9 mouse cellular contexts compared by ENCODE assay signal in genomic region chrX:48462297-48462696, GRCm38 (mm10). TPM values are rescaled to one million over a fixed set of nuclear protein-coding genes. Genes with fewer than 3 reads are reported as not detected.
A peak's percentile ranks its signal among the peaks of the same experiment; 100 is the strongest.
DNase-seq lines count a peak whose midpoint lies in the region; ATAC-seq lines count a peak whose summit lies in the region.
"Had no signal": no experiment of that assay in that cellular context is flagged by ENCODE, and none has a peak within 500 bp of the region (broad histone marks: within the 10 kb centered on the region; RNA-seq: fewer than 3 reads in every experiment).

No protein-coding gene starts in this region.

- peak overlapping the region; percentile 16 for H3K9ac ChIP-seq in heart, embryonic 14.5 days (ENCODE audit: low read length)
- no peak overlapping the region; the same call in 1 of the 2 replicates for H3K9ac ChIP-seq in hindbrain, embryonic 16.5 days (ENCODE audit: low read depth, low read length)
- 0 out of 2 replicates have a peak overlapping the region, but pooled peaks have one; percentile 35 for H3K9ac ChIP-seq in midbrain, embryonic 16.5 days (ENCODE audit: low read depth, low read length)

- intact Hi-C loops in heart, postnatal 36 days (cut with DNase I): loop anchor here (2.0 kb wide), 1 partner anchor 39 kb away; no protein-coding TSS in a partner anchor

- peaks cover 9% of the 10 kb centered on the region in 2 experiments; a peak in 3 of 4 replicates for H3K4me1 ChIP-seq in heart, embryonic 14.5 days (ENCODE audit: control insufficient read depth in 2 of 2, insufficient read depth in 2 of 2, low read length in 2 of 2)
- no peaks in the 10 kb centered on the region for H3K4me1 ChIP-seq in hindbrain, embryonic 16.5 days (ENCODE audit: control insufficient read depth, insufficient read depth, low read depth, low read length)
- no peaks in the 10 kb centered on the region for H3K4me1 ChIP-seq in midbrain, embryonic 16.5 days (ENCODE audit: control insufficient read depth, insufficient read depth, low read length)

- DNase-seq in heart, postnatal 36 days: no peak
- DNase-seq in spleen, postnatal 14 days (ENCODE audit: low spot score in 2 of 2): no peak
- no peak for DNase-seq in adrenal gland, postnatal 4 days (ENCODE audit: low spot score in 2 of 2)

- 27% methylated on average over 4 of the region's 4 CpGs for WGBS in heart, embryonic 14.5 days
- WGBS in hindbrain, embryonic 16.5 days: 38% methylated on average over 4 of the region's 4 CpGs
- 19% methylated on average over 4 of the region's 4 CpGs for WGBS in midbrain, embryonic 16.5 days

- no peak for ATAC-seq in heart, embryonic 14.5 days (ENCODE audit: insufficient number of reproducible peaks, insufficient read depth, low FRiP score, low read depth)
- ATAC-seq in common myeloid progenitor, adult 5-6 weeks (replicated peaks; ENCODE audit: low read depth, poor library complexity, severe bottlenecking): peak; percentile 50
- peak; percentile 53; the same call in 1 of the 2 replicates for ATAC-seq in hindbrain, embryonic 16.5 days
- peak; percentile 32; the same call in 1 of the 2 replicates for ATAC-seq in midbrain, embryonic 16.5 days
- ATAC-seq in monocyte, adult 5-6 weeks (replicated peaks; ENCODE audit: insufficient number of reproducible peaks, low FRiP score, low TSS enrichment, poor library complexity, severe bottlenecking): no peak

- peak overlapping the region; percentile 73 for H3K4me2 ChIP-seq in heart, embryonic 14.5 days (ENCODE audit: low read length)
- peak overlapping the region; percentile 84 for H3K4me2 ChIP-seq in hindbrain, embryonic 16.5 days (ENCODE audit: low read length)
- peak overlapping the region; percentile 53 for H3K4me2 ChIP-seq in midbrain, embryonic 16.5 days (ENCODE audit: low read length)

- H3K4me3 ChIP-seq in heart, embryonic 14.5 days (ENCODE audit: control insufficient read depth in 1 of 2, insufficient read depth in 1 of 2, low read depth in 1 of 2, low read length in 2 of 2): peak overlapping the region; percentile 32 to 61
- peak overlapping the region; percentile 43 for H3K4me3 ChIP-seq in hindbrain, embryonic 16.5 days (ENCODE audit: low read length)
- peak overlapping the region; percentile 32 for H3K4me3 ChIP-seq in midbrain, embryonic 16.5 days (ENCODE audit: low read depth, low read length)

- no peak overlapping the region for H3K27ac ChIP-seq in heart, embryonic 14.5 days (replicated peaks in 1 of 2; ENCODE audit: control insufficient read depth in 1 of 2, insufficient read depth in 1 of 2, low read depth in 2 of 2, low read length in 2 of 2)
- no peak overlapping the region for H3K27ac ChIP-seq in hindbrain, embryonic 16.5 days (ENCODE audit: low read depth, low read length)
- no peak overlapping the region for H3K27ac ChIP-seq in midbrain, embryonic 16.5 days (ENCODE audit: low read length)

- no peaks in the 10 kb centered on the region for H3K9me3 ChIP-seq in heart, embryonic 14.5 days (ENCODE audit: control insufficient read depth, low read length)
- no peaks in the 10 kb centered on the region for H3K9me3 ChIP-seq in hindbrain, embryonic 16.5 days (ENCODE audit: control insufficient read depth, low read length)
- H3K9me3 ChIP-seq in midbrain, embryonic 16.5 days (replicated peaks; ENCODE audit: control insufficient read depth, low read length, poor library complexity, severe bottlenecking): no peaks in the 10 kb centered on the region

- H3K27me3 ChIP-seq in heart, embryonic 14.5 days (ENCODE audit: control insufficient read depth, insufficient read depth, low read length): no peaks in the 10 kb centered on the region
- no peaks in the 10 kb centered on the region for H3K27me3 ChIP-seq in hindbrain, embryonic 16.5 days (replicated peaks; ENCODE audit: control insufficient read depth, insufficient read depth, low read length)
- H3K27me3 ChIP-seq in midbrain, embryonic 16.5 days (ENCODE audit: control insufficient read depth, insufficient read depth, low read depth, low read length): no peaks in the 10 kb centered on the region
- H3K27me3 ChIP-seq: Patski had no signal

- H3K36me3 ChIP-seq in heart, embryonic 14.5 days (ENCODE audit: control insufficient read depth, insufficient read depth, low read length): no peaks in the 10 kb centered on the region
- no peaks in the 10 kb centered on the region for H3K36me3 ChIP-seq in hindbrain, embryonic 16.5 days (ENCODE audit: control insufficient read depth, insufficient read depth, low read length)
- H3K36me3 ChIP-seq in midbrain, embryonic 16.5 days (ENCODE audit: control insufficient read depth, insufficient read depth, low read length): no peaks in the 10 kb centered on the region

RNA-seq across cellular contexts. Expression of gene Elf4, which starts 0.6 kb away (rescaled TPM):
- polyA plus RNA-seq in heart, embryonic 14.5 days (2014; fragmentation: Nextera tagmentation; extraction: Ambion mirVana): 15.3 TPM in 2 replicates
- total RNA-seq in heart, postnatal 36 days (2021): 1 to 10 TPM; 5.7 to 6.6 TPM
- total RNA-seq in common myeloid progenitor, adult 5-6 weeks (2017): 24.6 and 29.9 TPM in 2 replicates
- 0.35 and 0.82 TPM in 2 replicates for polyA plus RNA-seq in hindbrain, embryonic 16.5 days (2015; fragmentation: Nextera tagmentation; extraction: Ambion mirVana)
- polyA plus RNA-seq in midbrain, embryonic 16.5 days (2015; fragmentation: Nextera tagmentation; extraction: Ambion mirVana): 0.46 and 0.70 TPM in 2 replicates
- 35.9 to 86.3 TPM (median 41.4 TPM) in 3 replicates for total RNA-seq in monocyte, adult 5-6 weeks (2017)
- 10 to 100 TPM; 25.0 to 28.6 TPM for total RNA-seq in adrenal gland, postnatal 4 days (2021)

RNA-seq across cellular contexts. Expression of gene Aifm1, which starts 51.1 kb away (rescaled TPM):
- 95.3 and 98.4 TPM in 2 replicates for polyA plus RNA-seq in heart, embryonic 14.5 days (2014; fragmentation: Nextera tagmentation; extraction: Ambion mirVana)
- 100 to 1,000 TPM; 109 to 116 TPM for total RNA-seq in heart, postnatal 36 days (2021)
- 76.6 and 81.5 TPM in 2 replicates for total RNA-seq in common myeloid progenitor, adult 5-6 weeks (2017)
- polyA plus RNA-seq in hindbrain, embryonic 16.5 days (2015; fragmentation: Nextera tagmentation; extraction: Ambion mirVana): 42.1 and 45.1 TPM in 2 replicates
- polyA plus RNA-seq in midbrain, embryonic 16.5 days (2015; fragmentation: Nextera tagmentation; extraction: Ambion mirVana): 33.5 and 34.2 TPM in 2 replicates
- 21.7 to 40.5 TPM (median 35.6 TPM) in 3 replicates for total RNA-seq in monocyte, adult 5-6 weeks (2017)
- total RNA-seq in adrenal gland, postnatal 4 days (2021): 100 to 1,000 TPM; 126 to 147 TPM

RNA-seq across cellular contexts. Expression of gene Rab33a, which starts 56.8 kb away (rescaled TPM):
- 6.1 and 6.7 TPM in 2 replicates for polyA plus RNA-seq in heart, embryonic 14.5 days (2014; fragmentation: Nextera tagmentation; extraction: Ambion mirVana)
- total RNA-seq in heart, postnatal 36 days (2021): under 1 TPM in 1 of 2 experiments, not detected in 1; 0.53 TPM
- 1.1 and 1.6 TPM in 2 replicates for total RNA-seq in common myeloid progenitor, adult 5-6 weeks (2017)
- polyA plus RNA-seq in hindbrain, embryonic 16.5 days (2015; fragmentation: Nextera tagmentation; extraction: Ambion mirVana): 88.5 and 98.7 TPM in 2 replicates
- polyA plus RNA-seq in midbrain, embryonic 16.5 days (2015; fragmentation: Nextera tagmentation; extraction: Ambion mirVana): 104 and 105 TPM in 2 replicates
- 1.3 TPM in 1 of 3 replicates, not detected in the others for total RNA-seq in monocyte, adult 5-6 weeks (2017)
- 10 to 100 TPM; 42.5 to 49.1 TPM for total RNA-seq in adrenal gland, postnatal 4 days (2021)

Comparison
In these comparisons a context has a peak if more than half of its experiments do, and no peak if none do; other contexts are left out.
1. ATAC-seq: peak in common myeloid progenitor, adult 5-6 weeks (single experiment), hindbrain, embryonic 16.5 days (single experiment) and midbrain, embryonic 16.5 days (single experiment); none in heart, embryonic 14.5 days (single experiment) and monocyte, adult 5-6 weeks (single experiment).
2. RNA of gene Rab33a, which starts 56.8 kb away (total RNA-seq): 42.5 to 49.1 TPM in adrenal gland, postnatal 4 days; 1.3 TPM in monocyte, adult 5-6 weeks, 1.1 to 1.6 TPM in common myeloid progenitor, adult 5-6 weeks and 0.53 TPM in heart, postnatal 36 days; every median in the first group is over 10 times any median in the second.
3. Peak in every context shown above with its lines, with median percentiles within 50 percentile points of each other: H3K4me2 ChIP-seq and H3K4me3 ChIP-seq.